Mouse (Mus musculus) intestine, embryonic 16.5 days (tissue): ENCODE data around the gene Zfp598. TPM values are rescaled to one million over a fixed set of nuclear protein-coding genes. Genes with fewer than 3 reads are reported as not detected.
A peak's percentile ranks its signal among the peaks of the same experiment; 100 is the strongest.

Experiments used
- ATAC-seq: fragments of 200-750 bp; cut with Nextera tagmentation; 2 replicates; pipeline ENCODE4 v1.8.0; 2017; ENCODE audit warnings: moderate TSS enrichment, moderate library complexity
- H3K27ac ChIP-seq: fragments of 300-500 bp; sonication (generic); 2 replicates; pipeline ENCODE4 v1.5.1; 2014; ENCODE audit warnings: mild to moderate bottlenecking, low read length
- H3K27me3 ChIP-seq: fragments of 300-500 bp; sonication (generic); replicated peaks from 2 replicates; pipeline ENCODE4 v1.6.1; 2014; ENCODE audit warnings: low read length, control low read depth, mixed read lengths; ENCODE audit not compliant: control insufficient read depth, insufficient read depth
- H3K36me3 ChIP-seq: fragments of 300-500 bp; sonication (generic); 2 replicates; pipeline ENCODE4 v1.6.1; 2014; ENCODE audit warnings: low read length, control low read depth; ENCODE audit not compliant: control insufficient read depth, insufficient read depth
- H3K4me1 ChIP-seq: fragments of 300-500 bp; sonication (generic); 2 replicates; pipeline ENCODE4 v1.6.1; 2014; ENCODE audit warnings: low read length, control low read depth, mixed read lengths; ENCODE audit not compliant: control insufficient read depth, insufficient read depth
- H3K4me2 ChIP-seq: fragments of 300-500 bp; sonication (generic); 2 replicates; pipeline ENCODE4 v1.6.1; 2014; ENCODE audit warnings: low read depth, low read length, control low read depth
- H3K4me3 ChIP-seq: fragments of 300-500 bp; sonication (generic); 2 replicates; pipeline ENCODE4 v1.5.1; 2014; ENCODE audit warnings: mild to moderate bottlenecking, low read length
- H3K9ac ChIP-seq: fragments of 300-500 bp; sonication (generic); 2 replicates; pipeline ENCODE4 v1.6.1; 2014; ENCODE audit warnings: low read depth, low read length
- H3K9me3 ChIP-seq: fragments of 300-500 bp; sonication (generic); 2 replicates; pipeline ENCODE4 v1.6.1; 2016; ENCODE audit warnings: low read length, control low read depth; ENCODE audit not compliant: control insufficient read depth
- WGBS: fragments of 180-500 bp; shearing (Covaris S2); extraction: QIAGEN DNeasy Blood & Tissue Kit; methylation state at CpG from one replicate; pipeline ENCODE4 v1.1.7; 2014; 5-methylcytosine and 5-hydroxymethylcytosine counted together
- polyA plus RNA-seq: library from polyadenylated mRNA; unstranded; fragments of >200 nt; fragmentation: Nextera tagmentation; extraction: Ambion mirVana; gene quantifications from 2 replicates; pipeline ENCODE4 v1.2.1, GENCODE M21; 2015

The Zfp598 gene
- polyA plus RNA-seq, 1 experiment from 2014 or later: 11.0 TPM

GRCm38 (mm10) chr17:24674277-24674676 is 4.8 kb downstream of the Zfp598 start:
- H3K9ac ChIP-seq: no peak overlapping the region
- H3K4me1 ChIP-seq: peaks cover 23% of the 10 kb centered on the region
- no peak overlapping the region for H3K4me2 ChIP-seq
- no peak overlapping the region for H3K4me3 ChIP-seq
- H3K9me3 ChIP-seq: no peaks in the 10 kb centered on the region
- 83% methylated on average over 7 of the region's 7 CpGs for WGBS
- no peaks in the 10 kb centered on the region for H3K27me3 ChIP-seq
- no peak for ATAC-seq
- peaks cover 9% of the 10 kb centered on the region; the same call in 1 of the 2 replicates for H3K36me3 ChIP-seq
- H3K27ac ChIP-seq: no peak overlapping the region

- peaks cover 15% of the 10 kb centered on the region for H3K4me1 ChIP-seq
- no peaks in the 10 kb centered on the region for H3K9me3 ChIP-seq
- no peak overlapping the region for H3K4me2 ChIP-seq
- no peak overlapping the region for H3K27ac ChIP-seq
- no peak overlapping the region for H3K9ac ChIP-seq
- 63% methylated on average over 2 of the region's 2 CpGs for whole genome bisulfite sequencing
- H3K4me3 ChIP-seq: no peak overlapping the region
- peaks cover 23% of the 10 kb centered on the region for H3K36me3 ChIP-seq
- H3K27me3 ChIP-seq: no peaks in the 10 kb centered on the region
- ATAC-seq: no peak
Measured at GRCm38 (mm10) chr17:24676187-24676586, 6.7 kb downstream of the Zfp598 start.

- no peak overlapping the region for H3K4me3 ChIP-seq
- no peak for ATAC-seq
- no peaks in the 10 kb centered on the region for H3K27me3 ChIP-seq
- WGBS: 95% methylated on average over 5 of the region's 5 CpGs
- no peak overlapping the region for H3K4me2 ChIP-seq
- peaks cover 8% of the 10 kb centered on the region for H3K4me1 ChIP-seq
- H3K9me3 ChIP-seq: no peaks in the 10 kb centered on the region
- H3K9ac ChIP-seq: no peak overlapping the region
- peaks cover 25% of the 10 kb centered on the region for H3K36me3 ChIP-seq
- H3K27ac ChIP-seq: no peak overlapping the region
Measured at GRCm38 (mm10) chr17:24676877-24677276, 7.4 kb downstream of the Zfp598 start.

- ATAC-seq: peak; percentile 88
- 76% methylated on average over 24 of the region's 24 CpGs for WGBS
- Histone ChIP-seq H3K27ac (peak overlapping the region; percentile 72), H3K4me2 (peak overlapping the region; percentile 28; the same call in 1 of the 2 replicates), H3K4me3 (no peak overlapping the region), H3K9me3 (no peaks in the 10 kb centered on the region), H3K9ac (0 out of 2 replicates have a peak overlapping the region, but pooled peaks have one; percentile 34), H3K36me3 (peaks cover 32% of the 10 kb centered on the region), H3K27me3 (no peaks in the 10 kb centered on the region), H3K4me1 (peaks cover 1% of the 10 kb centered on the region; the same call in 1 of the 2 replicates)
Measured at GRCm38 (mm10) chr17:24677500-24678080, 8.1 kb downstream of the Zfp598 start.

- peaks cover 8% of the 10 kb centered on the region for H3K36me3 ChIP-seq
- H3K4me3 ChIP-seq: no peak overlapping the region
- peak overlapping the region; percentile 9; the same call in 1 of the 2 replicates for H3K4me2 ChIP-seq
- H3K4me1 ChIP-seq: peaks cover 12% of the 10 kb centered on the region
- H3K9ac ChIP-seq: no peak overlapping the region
- H3K27ac ChIP-seq: no peak overlapping the region
- peaks cover 33% of the 10 kb centered on the region for H3K27me3 ChIP-seq
- ATAC-seq: peak; percentile 43
- no peaks in the 10 kb centered on the region for H3K9me3 ChIP-seq
- 28% methylated on average over 16 of the region's 16 CpGs for WGBS
Measured at GRCm38 (mm10) chr17:24686514-24686913, 17.0 kb downstream of the Zfp598 start.

GRCm38 (mm10) chr17:24687146-24687595 is 17.7 kb downstream of the Zfp598 start:
- H3K9ac ChIP-seq: peak overlapping the region; percentile 56
- peaks cover 12% of the 10 kb centered on the region for H3K4me1 ChIP-seq
- peaks cover 4% of the 10 kb centered on the region for H3K36me3 ChIP-seq
- H3K27me3 ChIP-seq: peaks cover 33% of the 10 kb centered on the region
- H3K9me3 ChIP-seq: no peaks in the 10 kb centered on the region
- no peak overlapping the region for H3K27ac ChIP-seq
- peak overlapping the region; percentile 51 for H3K4me2 ChIP-seq
- 3% methylated on average over 25 of the region's 25 CpGs for WGBS
- peak; percentile 73 for ATAC-seq
- H3K4me3 ChIP-seq: peak overlapping the region; percentile 37

GRCm38 (mm10) chr17:24687599-24687998 is 18.1 kb downstream of the Zfp598 start:
- Histone ChIP-seq H3K27ac (no peak overlapping the region), H3K4me1 (peaks cover 12% of the 10 kb centered on the region), H3K36me3 (0 out of 2 replicates have a peak, but pooled peaks cover 4% of the 10 kb centered on the region), H3K9me3 (no peaks in the 10 kb centered on the region), H3K27me3 (peaks cover 33% of the 10 kb centered on the region), H3K4me3 (peak overlapping the region; percentile 37), H3K9ac (peak overlapping the region; percentile 56), H3K4me2 (peak overlapping the region; percentile 51)
- WGBS: 19% methylated on average over 23 of the region's 23 CpGs
- peak; percentile 41 for ATAC-seq

GRCm38 (mm10) chr17:24689251-24690081 is 20.0 kb downstream of the Zfp598 start, which contains the start of gene Syngr3:
Syngr3 (minus strand) TSS chr17:24689955.
- H3K4me2 ChIP-seq: peak within 1 kb of the TSS; percentile 81
- WGBS: 2% methylated on average over 55 of the region's 55 CpGs
- H3K9ac ChIP-seq: peak within 1 kb of the TSS; percentile 53
- H3K27ac ChIP-seq: no peak within 1 kb of the TSS
- no peaks in the 10 kb centered on the region for H3K9me3 ChIP-seq
- H3K27me3 ChIP-seq: peaks cover 33% of the 10 kb centered on the region
- H3K36me3 ChIP-seq: peaks cover 5% of the 10 kb centered on the region; the same call in 1 of the 2 replicates
- no peak for ATAC-seq
- peak within 1 kb of the TSS; percentile 50 for H3K4me3 ChIP-seq
- H3K4me1 ChIP-seq: peaks cover 12% of the 10 kb centered on the region

GRCm38 (mm10) chr17:24692385-24692784 is 22.9 kb downstream of the Zfp598 start:
- H3K4me1 ChIP-seq: peaks cover 25% of the 10 kb centered on the region
- H3K4me2 ChIP-seq: no peak overlapping the region
- ATAC-seq: no peak
- peaks cover 5% of the 10 kb centered on the region; the same call in 1 of the 2 replicates for H3K36me3 ChIP-seq
- H3K27ac ChIP-seq: no peak overlapping the region
- H3K27me3 ChIP-seq: peaks cover 30% of the 10 kb centered on the region
- 87% methylated on average over 5 of the region's 5 CpGs for WGBS
- H3K4me3 ChIP-seq: no peak overlapping the region
- no peaks in the 10 kb centered on the region for H3K9me3 ChIP-seq
- H3K9ac ChIP-seq: no peak overlapping the region
